Mouse (Mus musculus): ENCODE measurements at regions not wholly inside any gene's neighbourhood (a gene's known extent, or its start where the extent isn't known, plus 50 kb on each side); places are given as distances from the start of the nearest gene placed in this dataset.

GRCm38 (mm10) chr12:5547698-5548097 is 172.2 kb upstream of the Klhl29 start:
- TF ChIP-seq CTCF (IDR thresholded peaks at IDR 0.05; ENCODE audit: borderline replicate concordance, insufficient read depth, low read depth, low read length) (no peak), POLR2A (IDR thresholded peaks at IDR 0.05; ENCODE audit: borderline replicate concordance, insufficient read depth, low read length) (no peak)

All from cerebellum, adult 2 months (tissue).